Mouse (Mus musculus) olfactory bulb, adult 2 months (tissue): ENCODE results near the gene Kif5a.

Source experiments
- CTCF ChIP-seq: fragments of 200-500 bp; IDR thresholded peaks from 2 replicates; pipeline ENCODE4 v1.5.1; 2012; ENCODE audit warnings: low read depth, mild to moderate bottlenecking, low read length, moderate library complexity; ENCODE audit not compliant: insufficient read depth
- POLR2A ChIP-seq: fragments of 200-500 bp; IDR thresholded peaks from 2 replicates; pipeline ENCODE4 v1.6.1; 2012; ENCODE audit warnings: mild to moderate bottlenecking, low read depth, low read length, moderate library complexity; ENCODE audit not compliant: insufficient read depth

DNA sequence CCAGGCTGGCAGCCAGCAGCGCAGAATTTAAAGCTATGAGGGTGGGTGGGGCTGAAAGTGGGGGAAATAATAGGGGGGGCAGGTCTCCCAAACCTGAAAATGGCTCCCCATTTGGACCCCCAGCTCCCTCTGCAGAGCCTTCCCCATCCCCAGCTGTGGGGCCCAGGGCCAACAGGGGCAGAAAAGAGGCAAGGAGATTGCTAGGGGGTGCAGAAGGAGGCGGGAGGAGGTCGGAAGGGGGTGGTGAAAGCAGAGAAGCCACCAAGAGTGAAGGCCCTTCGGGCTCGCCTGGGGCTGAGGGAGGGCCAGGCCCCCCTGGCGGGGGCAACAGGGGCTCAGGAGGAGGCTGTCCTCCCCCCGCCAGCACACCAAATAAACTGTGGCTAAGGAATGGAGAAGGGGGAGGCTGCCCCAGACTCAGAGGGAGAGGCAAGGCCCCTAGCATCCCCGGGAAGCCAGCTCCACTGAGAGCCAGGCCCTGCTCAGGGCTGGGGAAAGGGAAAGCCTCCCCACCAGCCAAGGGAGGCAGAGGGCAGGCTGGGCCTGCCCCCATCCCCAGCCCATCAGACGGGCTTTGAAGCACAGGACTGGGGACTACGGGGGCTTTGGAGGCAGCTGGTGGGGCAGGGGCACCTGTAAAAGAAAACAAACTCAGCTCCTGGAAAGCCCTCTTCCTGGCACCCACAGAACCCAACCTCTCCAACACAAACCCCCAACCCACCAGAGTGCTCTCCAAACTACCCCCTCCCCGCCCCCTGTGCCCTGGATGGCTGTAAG is 21.8 kb upstream of the Kif5a start:
- TF ChIP-seq CTCF: no peak
- TF ChIP-seq POLR2A: no peak
